Mouse (Mus musculus): ENCODE results near the gene Mphosph9. TPM values are rescaled to one million over a fixed set of nuclear protein-coding genes. Genes with fewer than 3 reads are reported as not detected.
"Not testable (repeated sequence)": the region's sequence is repeated elsewhere in the genome, so short reads cannot be mapped to it uniquely, and the experiment has no call there.

Mphosph9 gene
- total and polyA plus RNA-seq, 3 experiments = 5.6 to 9.8 (median 8.0) TPM

DNA sequence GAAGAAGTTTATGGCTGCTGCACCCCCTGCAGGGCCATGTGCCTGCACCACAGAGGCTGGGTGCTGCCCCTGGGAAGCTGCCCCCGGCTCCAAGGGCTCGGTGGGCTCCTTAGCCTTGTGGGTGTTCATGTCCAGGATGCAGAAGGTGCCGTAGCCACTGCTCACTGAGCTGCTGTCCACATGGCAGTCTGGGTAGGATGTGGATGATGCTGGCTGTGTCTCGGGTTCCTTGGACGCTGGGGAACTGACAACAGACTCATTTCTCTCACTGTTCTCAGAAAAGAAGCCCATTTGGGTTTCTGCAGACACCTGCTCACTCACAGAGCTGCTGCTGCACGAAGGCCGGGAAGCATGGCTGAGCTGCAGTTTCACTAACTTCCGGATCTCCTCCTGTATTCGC is 12.3 kb downstream of the Mphosph9 start:
- Histone ChIP-seq H3K9ac (ENCODE audit: insufficient read depth, low read depth) (no peak overlapping the region), H3K4me3 (replicated peaks in 1 of 3; ENCODE audit: low read depth in 2 of 3, low read length in 2 of 3, poor library complexity in 1 of 3) (no peak overlapping the region), H3K4me2 (ENCODE audit: insufficient read depth, low read depth, poor library complexity, severe bottlenecking) (no peak overlapping the region), H3K27me3 (replicated peaks) (no peaks in the 10 kb centered on the region), H3K4me1 (ENCODE audit: control insufficient read depth in 1 of 2, insufficient read depth in 2 of 2) (no peaks in the 10 kb centered on the region), H3K9me3 (replicated peaks; ENCODE audit: low read length) (peaks cover 8% of the 10 kb centered on the region), H3K27ac (ENCODE audit: insufficient read depth, low read depth) (no peak overlapping the region), H3K79me2 (replicated peaks; ENCODE audit: control insufficient read depth, extremely low read depth, insufficient read depth, poor library complexity, severe bottlenecking) (no peaks in the 10 kb centered on the region), H3K36me3 (replicated peaks in 1 of 2; ENCODE audit: control insufficient read depth in 1 of 2, insufficient read depth in 1 of 2, low read length in 1 of 2) (peaks cover 25 to 82% of the 10 kb centered on the region in 2 experiments)
- dilution Hi-C loops (cut with MboI; ENCODE audit: extremely low pct_ligation_motif_present, extremely low pct_unique_long_range_greater_than_20kb, low sequenced_read_pairs) (no loop called here), in situ Hi-C loops (cut with MboI; ENCODE audit: low pct_ligation_motif_present, low pct_unique_long_range_greater_than_20kb, low sequenced_read_pairs) (no loop called here)
- no peak for DNase-seq (ENCODE audit: extremely low read depth)
- TF ChIP-seq POLR2AphosphoS2 (IDR thresholded peaks at IDR 0.05; ENCODE audit: low read depth, low read length) (no peak), NELFE (IDR thresholded peaks at IDR 0.05; ENCODE audit: low read depth, low read length) (no peak), ZC3H11A (IDR thresholded peaks at IDR 0.05; ENCODE audit: low read depth, low read length) (no peak), ELF1 (IDR thresholded peaks at IDR 0.05; ENCODE audit: low read depth, low read length) (no peak)

DNA sequence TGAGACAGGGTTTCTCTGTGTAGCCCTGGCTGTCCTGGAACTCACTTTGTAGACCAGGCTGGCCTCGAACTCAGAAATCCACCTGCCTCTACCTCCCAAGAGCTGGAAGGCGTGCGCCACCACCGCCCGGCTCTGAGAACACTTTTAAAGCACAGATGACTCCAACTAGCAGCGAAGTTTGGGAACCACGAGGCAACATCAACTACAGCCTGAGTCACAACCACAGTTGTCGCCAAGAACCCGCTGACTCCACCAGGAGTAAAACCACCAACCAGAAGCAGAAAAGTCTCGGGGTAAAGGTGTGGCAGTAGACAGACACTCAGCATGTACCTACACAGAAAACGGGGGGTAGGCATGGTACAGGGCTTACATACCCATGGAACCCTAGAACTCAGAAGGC is 17.7 kb downstream of the Mphosph9 start:
- in situ Hi-C loops (cut with MboI; ENCODE audit: low pct_ligation_motif_present, low pct_unique_long_range_greater_than_20kb, low sequenced_read_pairs) = no loop called here

DNA sequence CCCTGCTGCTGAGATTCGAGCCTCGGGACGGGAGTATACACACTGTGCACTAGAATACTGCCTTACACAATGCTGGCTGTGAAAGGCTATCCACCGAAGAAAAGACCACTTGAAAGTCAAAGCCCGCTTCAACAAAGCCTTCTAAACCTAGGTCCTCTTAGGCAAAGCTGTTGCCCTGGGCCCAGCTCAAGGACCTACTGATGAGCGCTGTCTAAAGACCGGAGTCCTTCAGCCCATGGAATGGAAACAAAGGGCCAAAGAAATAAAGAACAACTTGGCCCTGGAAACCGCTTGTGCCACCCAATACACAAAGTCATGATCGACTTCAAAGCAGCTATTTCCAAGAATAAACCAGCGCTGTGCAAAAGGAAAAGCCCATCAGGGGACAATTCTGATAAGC is 18.6 kb downstream of the Mphosph9 start:
- Histone ChIP-seq H3K9ac (ENCODE audit: insufficient read depth, low read depth) (no peak overlapping the region), H3K79me2 (replicated peaks; ENCODE audit: control insufficient read depth, extremely low read depth, insufficient read depth, poor library complexity, severe bottlenecking) (no peaks in the 10 kb centered on the region), H3K27me3 (replicated peaks) (no peaks in the 10 kb centered on the region), H3K4me2 (ENCODE audit: insufficient read depth, low read depth, poor library complexity, severe bottlenecking) (no peak overlapping the region), H3K4me1 (ENCODE audit: control insufficient read depth in 1 of 2, insufficient read depth in 2 of 2) (no peaks in the 10 kb centered on the region), H3K36me3 (replicated peaks in 1 of 2; ENCODE audit: control insufficient read depth in 1 of 2, insufficient read depth in 1 of 2, low read length in 1 of 2) (peaks cover 31 to 82% of the 10 kb centered on the region in 2 experiments), H3K4me3 (replicated peaks in 1 of 3; ENCODE audit: low read depth in 2 of 3, low read length in 2 of 3, poor library complexity in 1 of 3) (no peak overlapping the region), H3K27ac (ENCODE audit: insufficient read depth, low read depth) (no peak overlapping the region), H3K9me3 (replicated peaks; ENCODE audit: low read length) (peaks cover 8% of the 10 kb centered on the region)
- dilution Hi-C loops (cut with MboI; ENCODE audit: extremely low pct_ligation_motif_present, extremely low pct_unique_long_range_greater_than_20kb, low sequenced_read_pairs) (no loop called here), in situ Hi-C loops (cut with MboI; ENCODE audit: low pct_ligation_motif_present, low pct_unique_long_range_greater_than_20kb, low sequenced_read_pairs) (no loop called here)
- TF ChIP-seq EP300 (IDR thresholded peaks at IDR 0.05; ENCODE audit: low read length) (no peak), E2F4 (IDR thresholded peaks at IDR 0.05; ENCODE audit: insufficient replicate concordance, low read depth, low read length) (no peak), IRF4 (IDR thresholded peaks at IDR 0.05; ENCODE audit: low read depth, low read length) (no peak), SIN3A (IDR thresholded peaks at IDR 0.05; ENCODE audit: low read length) (no peak), KAT2A (IDR thresholded peaks at IDR 0.05; ENCODE audit: insufficient replicate concordance, low read length) (no peak), CTCF (conservative IDR thresholded peaks at IDR 0.05 in 1 of 2, IDR thresholded peaks at IDR 0.05 in 1 of 2; ENCODE audit: low read depth in 2 of 2, low read length in 2 of 2) (no peak), CHD2 (IDR thresholded peaks at IDR 0.05; ENCODE audit: low read length) (no peak), MAZ (IDR thresholded peaks at IDR 0.05; ENCODE audit: low read depth, low read length) (no peak)
- DNase-seq (ENCODE audit: extremely low read depth) = no peak

More for the DNA sequence above, 17.7 kb downstream of the Mphosph9 start:
- H3K4me1 ChIP-seq (ENCODE audit: control insufficient read depth in 1 of 2, insufficient read depth in 2 of 2) = no peaks in the 10 kb centered on the region
- peaks cover 29 to 85% of the 10 kb centered on the region in 2 experiments for H3K36me3 ChIP-seq (replicated peaks in 1 of 2; ENCODE audit: control insufficient read depth in 1 of 2, insufficient read depth in 1 of 2, low read length in 1 of 2)
- no peak overlapping the region for H3K4me2 ChIP-seq (ENCODE audit: insufficient read depth, low read depth, poor library complexity, severe bottlenecking)
- H3K4me3 ChIP-seq (replicated peaks in 1 of 3; ENCODE audit: low read depth in 2 of 3, low read length in 2 of 3, poor library complexity in 1 of 3) = no peak overlapping the region
- dilution Hi-C loops (cut with MboI; ENCODE audit: extremely low pct_ligation_motif_present, extremely low pct_unique_long_range_greater_than_20kb, low sequenced_read_pairs) = no loop called here
- TF ChIP-seq MAFK (IDR thresholded peaks at IDR 0.05; ENCODE audit: insufficient replicate concordance, low read length) = no peak
- no peak for TF ChIP-seq ZC3H11A (IDR thresholded peaks at IDR 0.05; ENCODE audit: low read depth, low read length)
- no peak for TF ChIP-seq CHD1 (IDR thresholded peaks at IDR 0.05; ENCODE audit: low read depth, low read length)
- no peak for TF ChIP-seq ZMIZ1 (IDR thresholded peaks at IDR 0.05; ENCODE audit: low read depth, low read length)
- no peak for TF ChIP-seq ZKSCAN1 (IDR thresholded peaks at IDR 0.05; ENCODE audit: borderline replicate concordance, low read depth, low read length)
- no peak for TF ChIP-seq RAD21 (IDR thresholded peaks at IDR 0.05; ENCODE audit: low read depth, low read length)
- no peak overlapping the region for H3K27ac ChIP-seq (ENCODE audit: insufficient read depth, low read depth)
- no peak for DNase-seq (ENCODE audit: extremely low read depth)
- H3K9me3 ChIP-seq (replicated peaks; ENCODE audit: low read length) = peaks cover 8% of the 10 kb centered on the region
- no peaks in the 10 kb centered on the region for H3K27me3 ChIP-seq (replicated peaks)
- no peak overlapping the region for H3K9ac ChIP-seq (ENCODE audit: insufficient read depth, low read depth)
- H3K79me2 ChIP-seq (replicated peaks; ENCODE audit: control insufficient read depth, extremely low read depth, insufficient read depth, poor library complexity, severe bottlenecking) = no peaks in the 10 kb centered on the region

DNA sequence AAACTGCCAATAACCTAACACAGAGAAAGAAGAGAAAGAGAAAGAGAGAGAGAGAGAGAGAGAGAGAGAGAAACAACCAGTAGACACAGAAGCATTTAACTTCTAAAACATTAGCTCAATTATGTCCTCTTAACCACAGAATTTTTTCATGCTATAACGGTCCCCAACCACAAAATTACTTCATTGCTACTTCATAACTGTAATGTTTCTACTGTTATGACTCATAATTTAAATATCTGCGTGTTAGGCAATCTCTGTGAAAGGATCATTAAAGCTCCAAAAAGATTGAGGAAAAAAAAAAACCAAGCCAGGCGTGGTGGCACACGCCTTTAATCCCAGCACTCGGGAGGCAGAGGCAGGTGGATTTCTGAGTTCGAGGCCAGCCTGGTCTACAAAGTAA is 24.9 kb downstream of the Mphosph9 start:
- H3K36me3 ChIP-seq (replicated peaks in 1 of 2; ENCODE audit: control insufficient read depth in 1 of 2, insufficient read depth in 1 of 2, low read length in 1 of 2) = peaks cover 38 to 75% of the 10 kb centered on the region in 2 experiments
- H3K79me2 ChIP-seq (replicated peaks; ENCODE audit: control insufficient read depth, extremely low read depth, insufficient read depth, poor library complexity, severe bottlenecking); DNase-seq (ENCODE audit: extremely low read depth); H3K27me3 ChIP-seq (replicated peaks); dilution Hi-C loops (cut with MboI; ENCODE audit: extremely low pct_ligation_motif_present, extremely low pct_unique_long_range_greater_than_20kb, low sequenced_read_pairs); H3K4me3 ChIP-seq (replicated peaks in 1 of 3; ENCODE audit: low read depth in 2 of 3, low read length in 2 of 3, poor library complexity in 1 of 3); H3K4me1 ChIP-seq (ENCODE audit: control insufficient read depth in 1 of 2, insufficient read depth in 2 of 2); H3K9me3 ChIP-seq (replicated peaks; ENCODE audit: low read length); in situ Hi-C loops (cut with MboI; ENCODE audit: low pct_ligation_motif_present, low pct_unique_long_range_greater_than_20kb, low sequenced_read_pairs); H3K9ac ChIP-seq (ENCODE audit: insufficient read depth, low read depth); H3K4me2 ChIP-seq (ENCODE audit: insufficient read depth, low read depth, poor library complexity, severe bottlenecking); H3K27ac ChIP-seq (ENCODE audit: insufficient read depth, low read depth): not testable (repeated sequence)

All from CH12.LX (cell line).